Mouse (Mus musculus): ENCODE measurements around the gene Olfr1287.

Olfr1287 gene

DNA sequence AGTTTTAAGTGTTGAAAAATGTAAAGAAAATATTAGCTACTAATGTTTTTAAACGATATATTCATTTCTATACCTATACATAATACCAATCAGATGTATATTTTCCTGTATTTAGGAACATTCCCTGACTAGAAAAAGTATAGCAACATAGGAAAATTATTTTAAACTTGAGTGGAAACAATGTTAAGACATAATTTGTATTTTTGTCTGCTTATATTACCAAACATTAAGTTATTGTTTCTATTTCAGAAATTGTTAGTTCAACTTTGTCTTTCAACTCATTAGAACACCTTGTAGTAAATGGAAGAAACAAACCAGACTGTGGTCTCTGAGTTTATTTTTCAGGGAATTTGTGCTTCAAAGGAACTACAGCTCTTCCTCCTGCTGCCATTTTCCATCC lies at the start of gene Olfr1287:
Gene Olfr1287 (plus strand): TSS at position 301 of the 400 bp plus-strand sequence.
- in situ Hi-C loops (cut with MseI, MboI), result no loop called here

DNA sequence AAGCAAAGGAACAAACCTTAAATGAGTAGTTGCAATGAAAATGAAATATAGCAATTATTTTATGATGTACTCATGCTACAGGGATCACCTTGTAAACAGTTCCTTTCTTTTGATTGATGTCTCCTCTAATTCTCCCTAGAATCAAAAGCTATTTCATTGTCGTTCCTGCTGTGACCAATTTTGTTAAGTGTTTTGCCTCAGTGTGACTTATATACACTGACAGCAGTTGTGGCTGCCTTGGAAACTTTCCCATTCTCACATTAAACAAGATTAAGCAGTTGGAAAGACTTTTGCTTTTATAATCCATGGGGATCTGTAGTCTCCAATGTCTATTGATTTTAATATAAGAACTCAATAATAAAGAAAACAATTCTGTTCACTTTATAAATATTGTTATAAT lies 26.0 kb upstream of the Olfr1287 start, which contains the start of gene Olfr1286:
Gene Olfr1286 (minus strand): TSS at position 185 of the 400 bp plus-strand sequence.
- in situ Hi-C loops (cut with MseI, MboI), result no loop called here

DNA sequence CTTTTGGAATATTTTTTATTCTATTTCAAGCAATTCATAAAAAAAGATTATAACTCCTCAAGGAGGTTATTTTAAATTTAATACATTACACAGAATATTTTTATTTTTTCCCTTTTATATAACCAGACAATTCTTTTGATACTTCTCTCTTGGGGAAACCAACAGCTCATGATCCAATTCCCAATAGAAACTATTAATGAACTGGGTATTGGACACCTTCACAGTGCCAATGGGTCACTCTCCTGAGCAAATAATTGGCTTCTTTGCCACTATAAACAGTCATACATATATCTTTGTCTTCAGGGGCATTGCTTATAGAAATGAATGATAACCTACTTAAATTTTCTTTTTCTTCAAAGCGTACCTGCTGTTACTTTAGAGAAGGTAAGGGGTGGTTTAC lies 24.9 kb downstream of the Olfr1287 start, which contains the start of gene Olfr1288:
Gene Olfr1288 (plus strand): TSS at position 301 of the 400 bp plus-strand sequence.
- in situ Hi-C loops (cut with MseI, MboI), result no loop called here

DNA sequence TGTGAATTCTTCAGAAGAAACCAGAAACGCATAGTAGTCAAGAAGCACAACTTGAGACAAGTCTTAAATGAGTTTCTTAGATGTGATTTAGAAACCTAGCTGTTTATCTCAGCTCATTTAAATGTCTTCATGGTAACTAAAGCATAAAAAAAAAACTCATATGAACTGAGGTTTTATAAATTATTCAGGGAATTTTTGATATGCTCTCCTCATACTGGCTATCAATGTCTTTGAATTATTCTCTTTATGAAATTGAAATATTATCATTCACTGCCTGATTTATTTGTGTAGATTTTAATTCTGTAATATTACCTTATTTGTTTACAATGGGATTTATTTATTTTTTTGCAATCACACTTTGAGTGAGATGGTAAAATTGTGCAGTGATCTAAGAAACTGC lies 31.6 kb downstream of the Olfr1287 start, which contains the start of gene Olfr1289:
Gene Olfr1289 (plus strand): TSS at position 301 of the 400 bp plus-strand sequence.
- in situ Hi-C loops (cut with MseI, MboI), result no loop called here

DNA sequence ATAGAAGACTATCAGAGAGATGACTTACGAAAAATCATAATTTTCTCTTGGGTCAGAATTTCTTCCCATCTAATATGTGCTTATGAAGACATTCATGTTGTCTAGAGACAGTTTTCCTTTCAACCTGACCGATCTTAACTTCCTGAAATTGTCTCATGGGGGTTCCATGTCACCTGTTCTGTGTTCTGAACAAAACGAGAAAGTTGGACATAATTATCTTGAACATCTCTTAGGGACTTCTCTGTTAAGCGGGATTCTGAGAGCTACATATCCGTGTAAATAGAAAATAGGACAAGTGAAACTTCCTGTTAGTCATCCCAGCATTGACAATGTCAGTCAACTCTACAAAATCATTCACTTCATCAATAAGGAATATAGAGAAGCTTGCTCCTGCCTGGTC lies 44.8 kb downstream of the Olfr1287 start, which contains the start of gene Olfr1290:
Gene Olfr1290 (minus strand): TSS at position 101 of the 400 bp plus-strand sequence.
- in situ Hi-C loops (cut with MseI, MboI), result no loop called here

DNA sequence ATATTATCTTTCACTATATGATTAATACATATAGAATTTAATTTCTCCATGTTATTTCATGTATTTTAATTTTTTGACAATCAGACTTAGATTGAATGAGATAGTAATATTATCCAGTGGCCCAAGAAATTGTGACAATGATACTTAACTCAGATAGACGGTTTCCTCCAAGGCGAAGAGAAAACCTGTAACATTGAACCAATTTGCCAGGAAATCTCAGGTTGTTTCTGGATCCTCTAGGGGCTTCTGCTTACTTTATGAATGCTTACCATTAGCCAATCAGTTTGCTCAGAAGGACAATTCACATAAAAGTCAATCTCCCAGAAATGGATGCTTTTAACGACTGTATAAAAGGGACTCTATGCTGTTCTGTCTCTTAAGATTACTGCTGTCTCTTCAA lies 47.9 kb downstream of the Olfr1287 start, which contains the start of gene Olfr1291-ps1:
Gene Olfr1291-ps1 (plus strand): TSS at position 301 of the 400 bp plus-strand sequence.
- in situ Hi-C loops (cut with MseI, MboI), result no loop called here

All from mouse trophoblast stem cell (cell line).